Mouse (Mus musculus): ENCODE measurements around the gene Sdhc.

The Sdhc gene

DNA sequence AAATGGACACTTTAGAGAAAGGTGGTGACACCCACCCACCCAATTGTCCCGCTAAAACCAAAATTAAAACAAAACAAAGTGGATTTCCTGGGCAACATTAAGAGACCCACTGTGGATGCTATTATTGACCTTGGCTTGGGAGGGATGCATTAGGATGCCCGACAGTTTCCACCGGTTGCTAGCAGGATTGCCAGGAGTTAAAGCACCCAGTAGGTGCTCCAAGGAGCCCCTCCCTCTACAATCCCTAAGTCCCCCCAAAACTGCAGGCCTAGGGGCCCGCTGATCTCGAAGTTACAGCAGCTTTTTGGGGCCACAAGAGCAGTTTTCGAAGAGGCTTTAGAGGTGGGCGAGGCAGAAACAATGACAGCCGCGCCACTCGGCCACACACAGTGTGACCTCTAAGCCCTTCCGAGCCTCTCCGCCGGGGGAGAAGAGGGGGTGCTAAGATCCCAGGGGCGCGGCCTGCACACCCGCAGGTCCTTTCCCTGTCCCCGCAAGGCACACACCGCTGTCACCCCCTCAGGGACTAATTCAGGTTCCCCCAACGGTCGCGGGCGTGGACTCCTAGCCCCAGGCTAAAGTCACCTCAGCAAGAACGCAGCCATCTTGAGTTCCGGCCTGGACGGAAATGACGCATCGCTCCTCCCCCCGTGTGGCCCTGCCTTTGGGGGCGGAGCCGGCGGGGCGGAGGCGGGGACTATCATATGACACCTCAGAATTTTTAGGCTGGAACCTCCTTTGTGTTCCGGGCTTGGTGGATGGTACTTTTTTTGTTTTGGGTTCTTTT, at the start of gene Sdhc, which contains the start of gene Mpz:
Gene Sdhc (minus strand): TSS at position 630 of the 787 bp plus-strand sequence.
Gene Mpz (plus strand): TSS at position 738 of the 787 bp plus-strand sequence.
- peak; percentile 95 to 96 for DNase-seq (ENCODE audit: low spot score in 2 of 2)

DNA sequence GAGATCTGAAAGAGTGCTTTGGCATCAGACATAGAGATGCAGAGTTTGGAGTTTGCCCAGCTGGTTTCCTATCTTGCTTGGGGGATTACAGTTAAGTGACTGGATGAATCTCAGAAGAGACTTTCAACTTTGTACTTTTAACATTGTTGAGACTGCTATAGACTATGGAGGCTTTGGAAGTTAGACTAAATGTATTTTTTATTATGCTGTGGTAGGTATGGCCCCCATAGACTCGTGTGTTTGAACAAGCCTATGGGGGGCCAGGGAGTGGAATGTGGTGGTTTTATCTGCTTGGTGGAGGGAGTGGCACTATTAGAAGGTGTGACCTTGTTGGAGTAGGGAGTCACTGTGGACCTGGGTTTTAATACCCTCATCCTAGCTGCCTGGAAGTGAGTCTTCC, 49.1 kb upstream of the Sdhc start:
- DNase-seq (ENCODE audit: low spot score in 2 of 2): no peak

DNA sequence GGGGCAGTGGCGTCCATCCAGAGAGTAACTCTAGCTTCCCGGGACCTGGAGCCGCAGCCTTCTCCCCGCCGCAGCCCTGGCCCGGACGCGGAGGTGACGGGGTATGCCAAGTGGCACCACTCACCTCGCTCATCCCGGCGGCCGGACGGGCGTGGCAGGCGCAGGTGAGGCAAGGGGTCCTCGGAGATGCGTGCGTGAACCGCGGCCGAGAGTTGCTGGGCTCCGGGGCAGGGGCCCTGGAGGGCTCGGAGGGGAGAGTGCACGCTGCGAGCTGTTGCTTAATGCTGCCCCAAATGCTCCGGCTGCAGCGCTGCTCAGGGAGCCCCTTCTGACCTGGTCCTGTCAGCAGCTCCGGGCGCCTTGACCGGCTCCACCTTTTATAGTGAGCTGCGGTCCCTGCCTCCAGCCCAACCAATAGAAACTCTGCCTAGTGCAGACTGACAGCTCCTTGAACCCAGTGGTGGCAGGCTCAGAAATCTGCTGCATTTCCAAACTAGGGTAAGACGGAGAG, 45.5 kb upstream of the Sdhc start, which contains the start of gene Pcp4l1:
Gene Pcp4l1 (minus strand): TSS at position 382 of the 511 bp plus-strand sequence.
- peak; percentile 50 to 55 for DNase-seq (ENCODE audit: low spot score in 2 of 2)

DNA sequence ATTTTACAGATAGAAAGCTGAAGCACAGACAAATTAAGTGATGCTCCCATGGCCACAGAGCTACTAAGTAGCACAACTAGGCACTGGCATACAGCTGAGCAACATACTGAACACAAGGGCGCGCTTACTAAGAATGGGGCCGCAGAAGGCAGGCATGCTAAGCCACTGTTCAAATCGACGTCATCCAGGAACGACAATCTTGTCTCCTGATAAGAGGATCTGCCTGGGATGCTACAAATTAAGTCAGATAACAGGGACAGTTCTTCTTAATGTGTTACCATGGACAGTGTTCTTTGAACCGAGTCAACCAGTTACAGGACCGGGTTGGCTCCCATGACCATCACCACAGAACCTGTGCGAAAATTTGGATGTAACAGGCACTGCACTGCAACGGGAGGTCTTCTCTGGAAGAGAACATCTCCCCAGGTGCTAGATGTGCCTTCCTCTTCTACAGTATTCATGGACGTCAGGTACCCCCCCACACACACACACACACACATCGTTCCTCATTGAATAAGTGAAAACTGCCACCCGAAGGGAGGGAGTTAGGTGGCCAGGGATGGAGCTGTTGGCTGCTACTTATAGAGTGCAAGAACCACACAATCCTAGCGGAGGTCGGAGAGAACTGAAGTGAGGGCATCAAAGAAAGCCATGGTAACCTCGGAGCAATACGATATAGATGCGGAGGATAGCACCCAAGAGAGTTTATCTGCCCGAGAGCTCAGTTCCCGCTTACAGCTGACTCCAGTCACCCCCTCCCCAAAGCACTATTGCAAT, 44.8 kb upstream of the Sdhc start:
- no peak for DNase-seq (ENCODE audit: low spot score in 2 of 2)

DNA sequence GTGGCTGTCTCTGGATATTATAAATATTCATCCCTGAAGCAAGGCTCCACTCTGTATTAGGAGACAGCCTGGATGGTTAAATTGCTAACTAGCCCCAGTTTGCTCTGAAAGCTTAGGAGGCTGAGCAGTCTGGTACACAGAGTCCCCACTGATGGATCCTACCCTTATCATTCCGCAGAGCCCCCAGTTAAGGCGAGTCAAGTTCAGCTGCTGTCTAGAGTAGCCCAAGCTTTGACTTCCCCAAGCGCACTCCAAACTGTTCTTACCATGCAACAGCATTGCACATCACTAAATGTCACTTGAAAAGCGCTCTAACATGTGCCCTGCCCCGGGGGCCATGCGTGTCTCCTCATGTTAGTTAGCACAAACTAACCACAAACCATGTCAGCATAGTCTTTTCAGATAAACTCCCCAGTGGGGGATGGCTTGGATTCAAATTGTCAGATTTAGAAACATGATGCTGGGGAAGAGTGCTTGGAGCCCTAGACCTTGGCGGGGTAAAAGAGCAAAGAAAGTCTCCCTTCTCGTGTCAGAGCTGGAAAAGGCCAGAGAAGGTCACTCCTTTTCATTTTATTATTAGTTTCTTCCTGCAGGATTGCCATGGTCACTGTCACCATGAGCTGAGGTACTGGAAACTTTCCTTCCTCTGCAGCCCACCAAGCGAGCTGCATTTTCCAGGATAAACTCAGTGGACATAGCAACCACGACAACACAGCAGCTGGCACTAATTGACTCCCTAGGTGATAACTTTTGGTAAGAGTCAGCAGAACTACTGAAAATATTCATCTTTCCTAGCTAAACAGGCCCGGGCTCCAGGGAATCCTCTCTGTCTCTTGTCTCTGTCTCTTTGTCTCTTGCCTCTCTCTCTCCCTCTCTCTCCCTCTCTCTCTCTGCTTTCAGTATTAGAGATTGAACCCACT, 43.8 kb upstream of the Sdhc start:
- DNase-seq (ENCODE audit: low spot score in 2 of 2): no peak

DNA sequence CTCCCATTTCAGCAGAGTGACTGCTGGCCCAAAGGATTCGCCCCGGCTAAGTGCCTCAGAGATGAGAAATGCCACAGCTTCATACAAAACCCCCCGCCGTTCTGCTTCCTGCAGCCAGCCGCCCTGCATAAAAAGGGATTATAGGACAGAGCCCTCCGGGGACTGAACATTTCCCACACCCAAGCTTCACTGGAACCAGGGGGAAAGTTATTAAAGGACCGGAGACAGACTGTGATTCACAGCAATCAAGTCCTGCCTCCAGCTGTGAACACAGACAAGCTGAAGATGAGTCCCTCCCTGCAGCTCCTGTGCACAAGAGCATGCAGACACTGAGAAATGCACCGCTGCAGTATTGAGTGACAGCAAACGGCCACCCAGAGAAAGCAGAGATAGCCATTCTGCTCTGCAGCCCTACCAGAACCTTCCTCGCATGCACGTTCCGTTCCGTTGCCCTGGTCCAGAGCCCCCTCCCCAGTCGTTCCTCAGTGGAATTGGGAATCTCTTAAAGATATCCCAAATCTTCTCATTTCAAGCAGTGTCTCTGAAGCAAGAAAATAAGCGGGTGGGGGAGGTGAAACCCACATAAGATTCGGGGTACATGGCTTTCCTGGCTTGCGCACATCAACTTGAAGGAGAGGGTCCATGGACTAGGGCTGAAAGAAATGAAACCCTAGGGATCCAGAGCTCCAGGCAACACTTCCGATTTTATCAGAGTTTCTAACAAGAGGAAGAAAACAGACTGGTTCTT, 42.9 kb upstream of the Sdhc start:
- peak in 1 of 2 experiments; percentile 9 for DNase-seq (ENCODE audit: low spot score in 2 of 2)

DNA sequence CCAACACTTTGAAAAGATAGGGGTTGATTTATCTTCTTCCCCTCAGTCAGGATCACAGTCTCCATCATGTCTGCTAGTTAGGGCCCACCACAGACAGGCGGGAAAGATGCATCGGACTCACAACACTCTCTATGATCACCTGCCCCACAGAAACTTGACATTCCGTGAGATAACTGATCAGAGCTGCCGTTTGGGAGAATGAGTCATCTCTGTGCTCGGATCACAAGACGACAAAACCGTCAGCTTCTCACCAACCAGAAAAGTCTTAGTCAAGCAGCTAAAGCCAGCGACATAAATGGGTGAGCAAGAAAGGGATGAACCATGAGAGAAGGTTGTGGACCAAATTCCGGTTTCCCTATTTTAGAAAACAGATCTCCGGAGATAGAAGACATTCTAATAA, 41.9 kb upstream of the Sdhc start:
- no peak for DNase-seq (ENCODE audit: low spot score in 2 of 2)

DNA sequence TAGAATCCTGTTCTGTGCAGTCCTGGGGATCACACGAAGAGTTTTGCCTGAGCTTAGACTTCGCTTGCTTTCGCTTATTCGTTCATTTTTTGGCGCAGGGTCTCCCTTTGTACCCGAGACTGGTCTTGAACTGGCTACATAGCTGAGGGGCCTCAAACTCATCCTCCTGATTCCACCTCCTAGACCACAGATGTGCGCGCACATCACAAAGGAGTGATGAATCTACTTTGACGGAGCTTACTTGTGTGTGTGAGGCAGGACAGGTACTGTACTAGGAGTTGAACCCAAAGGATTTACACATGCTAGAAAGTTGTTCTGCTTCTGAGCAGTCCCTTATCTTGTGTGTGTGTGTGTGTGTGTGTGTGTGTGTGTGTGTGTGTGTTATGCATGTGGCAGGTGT, 40.4 kb upstream of the Sdhc start:
- no peak for DNase-seq (ENCODE audit: low spot score in 2 of 2)

DNA sequence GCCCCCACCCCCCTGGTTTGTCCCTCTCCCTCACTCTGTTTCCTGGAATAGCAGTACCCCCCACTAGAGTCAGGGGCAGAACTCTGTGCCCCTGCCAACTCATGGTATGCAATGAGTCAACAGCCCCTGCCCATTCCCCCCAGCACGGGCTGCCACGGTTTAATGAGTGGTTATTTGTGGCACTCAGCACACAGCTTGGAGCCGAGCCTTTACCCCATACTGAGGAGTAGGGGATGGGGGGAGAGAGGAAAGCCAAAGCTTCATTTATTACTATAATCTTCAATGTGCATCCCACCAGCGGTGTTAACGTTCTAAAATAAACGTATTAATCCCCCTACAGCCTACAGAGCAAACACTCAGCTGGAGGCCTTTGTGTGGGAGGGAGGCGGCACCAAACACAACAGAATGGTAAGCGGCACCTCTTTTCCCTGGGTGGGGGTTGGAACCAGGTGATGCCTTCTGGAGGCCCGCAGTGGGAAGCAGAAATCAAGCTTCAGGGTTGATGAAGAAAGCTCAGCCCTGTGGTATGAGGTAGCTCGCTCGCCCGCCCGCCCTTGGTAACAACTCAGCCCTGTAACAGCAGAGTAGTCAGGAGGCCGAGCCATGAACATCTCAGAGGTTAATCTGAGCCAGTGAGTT, 39.2 kb upstream of the Sdhc start:
- peak in 1 of 2 experiments; percentile 10 for DNase-seq (ENCODE audit: low spot score in 2 of 2)

DNA sequence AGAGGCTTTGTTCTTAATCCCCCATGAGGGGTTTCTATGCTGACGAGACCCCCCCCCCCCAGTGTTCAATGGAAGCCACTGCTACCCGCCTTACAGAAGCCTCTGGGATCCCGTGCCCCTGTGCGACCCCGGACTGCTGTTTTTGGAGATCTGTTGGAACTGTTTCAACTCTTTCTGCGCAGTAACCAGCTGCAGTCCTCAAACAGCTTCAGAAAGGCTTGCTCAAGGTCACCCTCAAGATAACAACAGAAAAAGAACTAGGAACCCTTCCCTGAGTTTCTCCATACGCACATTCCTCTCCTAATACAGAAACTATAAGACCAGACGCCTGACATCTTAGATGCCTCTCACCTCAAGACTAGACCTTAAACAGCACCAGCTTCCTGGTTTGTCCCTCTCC, 38.6 kb upstream of the Sdhc start:
- no peak for DNase-seq (ENCODE audit: low spot score in 2 of 2)

DNA sequence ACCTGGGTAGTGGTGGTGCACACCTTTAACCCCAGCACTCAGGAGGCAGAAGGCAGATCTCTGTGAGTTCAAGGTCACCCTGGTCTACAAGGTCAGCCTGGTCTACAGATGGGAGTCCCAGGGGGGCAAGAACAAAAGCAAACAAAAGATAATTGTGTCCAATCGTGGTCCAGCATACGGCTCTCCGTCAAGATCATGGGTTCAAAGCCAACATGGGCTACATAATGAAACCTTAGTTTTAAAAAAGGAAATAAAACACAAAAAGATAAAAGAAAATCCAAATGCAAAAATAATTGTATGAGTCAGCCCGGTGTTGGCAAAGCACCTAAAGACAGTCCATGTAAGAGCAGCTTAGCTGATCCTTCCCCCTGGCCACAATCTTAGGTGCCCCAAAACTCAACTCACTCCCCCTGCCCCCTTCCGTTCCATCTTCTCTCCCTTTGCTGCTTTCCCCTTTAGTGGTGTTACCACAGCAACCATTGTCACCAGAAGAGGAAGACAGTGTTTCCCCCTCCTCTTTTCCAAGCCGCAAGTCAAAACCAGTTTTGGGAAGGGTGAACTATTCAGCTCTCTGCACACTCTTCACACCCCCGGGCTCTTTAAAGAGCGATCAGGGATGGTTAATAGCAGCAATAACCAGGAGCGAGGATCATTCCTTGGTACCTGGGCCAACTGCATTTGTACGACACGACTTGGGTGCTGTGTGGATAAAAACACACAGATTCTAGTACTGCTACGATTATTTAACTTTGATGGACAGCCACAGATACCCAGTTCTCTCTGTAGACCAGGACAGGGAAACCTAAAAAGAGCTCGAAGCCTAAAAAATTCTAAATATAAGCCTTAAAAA, 37.7 kb upstream of the Sdhc start:
- no peak for DNase-seq (ENCODE audit: low spot score in 2 of 2)

DNA sequence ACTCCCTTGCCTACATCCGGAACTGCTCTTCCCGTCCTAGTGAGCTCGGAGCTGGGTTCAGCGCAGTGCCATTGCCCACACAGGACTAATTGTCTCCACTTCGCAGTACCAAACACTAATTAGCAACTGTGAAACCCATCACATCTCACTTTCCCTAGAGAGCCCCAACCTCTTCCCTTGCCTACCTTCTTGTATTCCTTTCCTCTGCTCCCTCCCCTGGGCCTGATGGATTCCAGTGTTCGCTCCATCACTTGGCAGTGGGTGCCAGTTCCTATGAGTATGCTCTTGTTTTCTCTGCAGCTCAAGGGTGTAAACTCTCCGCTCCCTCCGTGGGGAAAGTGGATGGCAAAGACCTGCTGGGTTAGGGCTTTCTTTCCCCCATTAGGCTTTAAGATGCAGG, 35.3 kb upstream of the Sdhc start:
- no peak for DNase-seq (ENCODE audit: low spot score in 2 of 2)

DNA sequence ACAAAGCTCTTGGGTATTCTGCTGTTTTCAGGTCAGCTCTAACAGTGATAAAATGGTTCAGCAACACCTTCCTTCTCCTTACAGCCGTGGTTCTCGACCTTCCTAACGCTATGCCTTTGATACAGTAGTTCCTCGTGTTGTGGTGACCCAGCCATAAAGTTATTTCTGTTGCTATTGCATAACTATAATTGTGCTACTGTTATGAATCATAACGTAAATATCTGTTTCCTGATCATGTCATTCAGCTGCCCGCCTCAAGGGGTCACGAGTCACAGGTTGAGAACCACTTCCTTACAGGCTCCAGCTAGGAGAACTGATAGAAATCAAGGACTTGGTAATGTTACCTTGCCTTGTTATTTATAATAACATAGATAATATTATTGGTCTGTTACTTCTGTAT, 33.9 kb upstream of the Sdhc start:
- no peak for DNase-seq (ENCODE audit: low spot score in 2 of 2)

DNA sequence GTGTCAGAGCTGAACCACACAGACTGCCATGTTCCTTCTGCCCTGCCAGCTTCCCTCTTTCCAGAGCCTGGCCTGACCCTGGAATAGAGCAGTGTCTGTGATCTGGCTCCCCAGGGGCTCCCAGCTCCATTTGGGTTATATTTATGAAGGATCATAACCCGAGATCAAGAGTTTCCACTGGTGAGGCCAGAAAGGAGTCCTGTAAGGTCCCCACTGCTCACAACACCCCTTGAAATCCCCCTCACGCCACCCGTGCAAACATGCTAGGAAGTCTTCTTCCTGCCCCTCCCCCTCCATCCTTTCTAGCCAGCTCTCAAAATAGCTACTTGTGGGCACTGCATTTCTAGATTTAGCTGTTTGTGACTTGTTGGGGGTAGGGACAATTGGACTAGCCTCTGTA, 33.2 kb upstream of the Sdhc start:
- no peak for DNase-seq (ENCODE audit: low spot score in 2 of 2)

DNA sequence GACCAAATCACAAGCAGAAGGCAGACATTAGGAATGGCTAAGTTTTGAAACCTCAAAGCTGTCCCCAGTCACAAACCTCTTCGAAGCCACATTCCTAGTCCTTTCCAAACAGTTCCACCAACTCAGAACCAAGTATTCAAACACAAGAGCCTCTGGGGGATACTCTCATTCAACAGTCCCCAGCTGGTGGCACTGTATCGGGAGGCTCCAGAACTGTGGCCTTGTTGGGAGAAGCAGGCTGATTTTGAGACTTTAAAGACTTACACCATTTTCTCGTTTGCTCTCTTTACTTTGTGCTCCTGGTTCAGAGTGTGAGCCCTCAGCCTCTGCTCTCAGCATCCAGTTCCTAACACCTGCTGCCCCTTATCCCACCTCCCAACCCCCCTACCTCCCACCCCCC, 32.6 kb upstream of the Sdhc start:
- DNase-seq (ENCODE audit: low spot score in 2 of 2): no peak

DNA sequence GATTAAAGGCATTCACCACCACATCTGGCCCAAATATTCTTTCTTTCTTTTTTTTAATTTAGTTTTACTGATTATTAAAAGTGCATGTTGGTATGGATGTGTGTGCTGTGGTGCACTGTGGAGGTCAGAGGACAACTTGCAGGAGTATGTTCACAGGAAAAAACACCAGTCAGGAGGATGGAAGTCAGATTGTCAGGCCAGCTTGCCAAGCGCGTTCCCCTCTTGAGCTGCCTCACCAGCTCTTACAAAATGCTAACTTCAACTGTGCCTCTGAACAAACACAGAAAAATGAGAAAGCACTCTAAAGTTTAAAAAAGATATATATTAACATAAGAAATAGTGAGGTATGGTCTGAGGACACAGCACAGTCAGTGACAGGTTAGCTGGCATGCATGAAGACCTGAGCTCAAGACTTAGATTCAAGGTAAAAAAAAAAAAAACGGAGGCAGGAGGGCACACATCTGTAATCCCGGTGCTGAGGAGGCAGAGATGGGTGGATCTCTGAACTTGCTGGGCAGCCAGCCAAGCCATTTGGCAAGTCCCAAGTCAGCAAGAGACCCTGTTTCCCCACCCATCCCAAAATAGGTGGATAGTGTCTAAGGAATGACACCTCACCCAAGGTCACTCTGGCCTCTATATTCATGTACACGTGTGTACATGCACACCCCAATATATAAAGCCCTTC, 29.2 kb upstream of the Sdhc start:
- DNase-seq (ENCODE audit: low spot score in 2 of 2): no peak

DNA sequence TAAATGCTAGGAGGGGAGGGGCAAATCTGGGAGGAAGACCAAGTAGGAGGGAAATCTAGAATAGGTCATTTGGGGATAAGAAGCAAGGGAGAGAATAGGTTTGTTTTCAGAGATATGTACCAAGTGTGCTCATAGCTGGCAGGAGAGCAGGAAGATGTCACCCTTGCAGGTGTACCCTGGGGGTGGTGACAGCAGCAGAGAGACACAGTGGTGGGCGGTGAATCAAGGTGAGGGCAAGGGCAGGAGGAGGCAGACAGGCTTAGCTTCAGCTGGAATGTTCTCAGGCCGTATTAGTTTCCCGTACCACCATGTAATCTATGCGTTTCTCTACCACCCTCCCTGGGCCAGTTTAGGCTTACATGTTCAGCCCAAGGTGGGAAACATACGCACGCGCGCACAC, 22.4 kb upstream of the Sdhc start:
- DNase-seq (ENCODE audit: low spot score in 2 of 2): no peak

DNA sequence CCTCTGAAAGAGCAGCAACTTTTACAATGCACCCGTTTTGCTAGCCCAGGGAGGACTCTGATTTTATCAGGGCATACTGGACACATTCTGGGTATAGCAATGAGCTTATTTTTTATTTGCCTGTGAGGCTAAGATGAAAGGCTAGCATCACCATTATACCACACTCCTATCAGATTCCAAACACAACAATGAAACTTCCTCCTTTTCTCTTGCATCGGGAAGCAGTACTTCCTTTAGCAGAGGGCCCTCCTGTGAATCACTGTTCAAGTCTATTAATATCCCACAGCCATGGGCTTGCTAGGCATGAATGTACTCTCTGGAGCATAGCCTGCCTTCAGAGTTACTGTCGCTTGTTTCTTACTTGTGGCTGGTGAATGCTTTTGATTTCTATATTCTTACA, 20.7 kb upstream of the Sdhc start:
- DNase-seq (ENCODE audit: low spot score in 2 of 2): no peak

DNA sequence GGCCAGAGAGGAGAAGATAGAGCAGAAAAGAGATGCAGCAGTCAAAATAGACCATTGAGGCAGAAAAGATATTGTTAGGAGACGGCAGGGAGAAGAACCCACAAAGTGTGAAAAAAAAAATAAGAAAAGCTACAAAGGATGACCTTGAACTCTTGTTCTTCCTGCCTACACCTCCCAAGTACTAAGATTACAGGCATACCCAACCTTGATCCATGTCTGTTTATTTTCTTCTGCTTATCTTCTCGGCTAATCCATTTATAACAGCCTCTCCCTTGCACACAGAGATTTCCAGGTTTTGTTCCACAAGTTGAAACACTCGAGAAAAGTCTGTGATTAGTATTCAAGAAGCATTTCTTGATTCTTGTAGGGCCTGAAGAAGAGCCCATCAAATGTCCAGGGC, 19.5 kb upstream of the Sdhc start:
- no peak for DNase-seq (ENCODE audit: low spot score in 2 of 2)
